Mouse (Mus musculus): ENCODE results near the gene Ccdc13.

DNA sequence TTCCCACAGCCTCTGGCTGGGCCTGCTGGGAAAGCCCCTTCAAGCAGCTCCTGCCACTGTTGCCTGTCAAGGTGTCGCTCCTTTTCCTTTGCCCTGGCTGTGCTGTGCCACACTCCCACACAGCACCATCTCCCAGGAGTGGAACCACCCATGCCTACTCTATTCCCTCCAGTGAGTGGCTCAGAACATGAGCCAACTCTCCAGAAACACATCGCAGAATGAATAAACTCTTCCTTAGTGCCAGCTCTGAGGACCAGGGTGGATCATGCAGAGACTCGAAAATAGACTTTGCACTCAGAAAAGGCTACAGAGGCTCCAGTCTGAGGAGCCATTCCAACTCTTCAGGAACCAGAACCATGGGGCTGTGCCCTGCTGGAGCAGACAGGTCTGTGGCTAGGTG, 12.9 kb downstream of the Ccdc13 start:
- TF ChIP-seq CTCF (IDR thresholded peaks at IDR 0.05; ENCODE audit: low read depth) (no peak), EP300 (IDR thresholded peaks at IDR 0.05; ENCODE audit: low read depth) (no peak)
